Mouse (Mus musculus): ENCODE data around the gene Arid2. TPM values are rescaled to one million over a fixed set of nuclear protein-coding genes. Genes with fewer than 3 reads are reported as not detected.

Arid2 gene
- polyA plus RNA-seq, 1 experiment from 2014 or later: 7.9 TPM

- WGBS (ENCODE audit: insufficient replicate concordance): 69% methylated on average over 1 of the region's 1 CpGs
- Histone ChIP-seq H3K4me1 (ENCODE audit: control insufficient read depth, low read depth, low read length) (peaks cover 41% of the 10 kb centered on the region), H3K4me2 (ENCODE audit: low read depth, low read length) (no peak overlapping the region), H3K27ac (ENCODE audit: low read length) (peak overlapping the region; percentile 12; the same call in 1 of the 2 replicates), H3K9me3 (replicated peaks; ENCODE audit: control insufficient read depth, low read length) (no peaks in the 10 kb centered on the region), H3K36me3 (ENCODE audit: control insufficient read depth, insufficient read depth) (peaks cover 11% of the 10 kb centered on the region), H3K27me3 (ENCODE audit: control insufficient read depth, insufficient read depth, low read depth, low read length) (no peaks in the 10 kb centered on the region), H3K4me3 (ENCODE audit: low read depth, low read length) (no peak overlapping the region), H3K9ac (ENCODE audit: low read depth, low read length) (no peak overlapping the region)
- ATAC-seq (ENCODE audit: low read depth): no peak
Measured at GRCm38 (mm10) chr15:96453346-96453745, 166.0 kb downstream of the Arid2 start.

Small RNA genes lying within 50 kb of the gene (microRNA-seq; reads per million reads assigned to microRNA genes)
- not detected for gene Gm25397

Other genes starting within 250 kb of the Arid2 start
- gene Scaf11, start 173.3 kb downstream of the Arid2 start, polyA plus RNA-seq (2015; fragmentation: Nextera tagmentation; extraction: Ambion mirVana): 33.3 and 37.1 TPM in 2 replicates